Mouse (Mus musculus) liver, embryonic 13.5 days (tissue): ENCODE results near the gene Rhbdl1. TPM values are rescaled to one million over a fixed set of nuclear protein-coding genes. Genes with fewer than 3 reads are reported as not detected.
"Not testable (repeated sequence)": the region's sequence is repeated elsewhere in the genome, so short reads cannot be mapped to it uniquely, and the experiment has no call there.

ENCODE experiments used
- ATAC-seq: fragments of 200-750 bp; cut with Nextera tagmentation; 2 replicates; pipeline ENCODE4 v1.8.0; 2017; ENCODE audit warnings: low read depth, mild to moderate bottlenecking, moderate number of reproducible peaks, moderate library complexity
- DNase-seq: peaks from one replicate; pipeline ENCODE4 v3.0.0; 2022
- H3K27ac ChIP-seq: fragments of 300-500 bp; sonication (generic); 2 replicates; pipeline ENCODE4 v1.5.1; 2015; ENCODE audit warnings: moderate library complexity, mild to moderate bottlenecking, inconsistent platforms
- H3K27me3 ChIP-seq: fragments of 300-500 bp; sonication (generic); 2 replicates; pipeline ENCODE4 v1.6.1; 2015; ENCODE audit warnings: mild to moderate bottlenecking, inconsistent platforms
- H3K36me3 ChIP-seq: fragments of 300-500 bp; sonication (generic); 2 replicates; pipeline ENCODE4 v1.6.1; 2015; ENCODE audit warnings: mild to moderate bottlenecking, inconsistent platforms
- H3K4me1 ChIP-seq: fragments of 300-500 bp; sonication (generic); replicated peaks from 2 replicates; pipeline ENCODE4 v1.6.1; 2015; ENCODE audit warnings: inconsistent platforms
- H3K4me2 ChIP-seq: fragments of 300-500 bp; sonication (generic); 2 replicates; pipeline ENCODE4 v1.6.1; 2015; ENCODE audit warnings: inconsistent platforms, mild to moderate bottlenecking, moderate library complexity
- H3K4me3 ChIP-seq: fragments of 300-500 bp; sonication (generic); replicated peaks from 2 replicates; pipeline ENCODE4 v1.5.1; 2015; ENCODE audit warnings: mild to moderate bottlenecking, inconsistent platforms
- H3K9ac ChIP-seq: fragments of 300-500 bp; sonication (generic); 2 replicates; pipeline ENCODE4 v1.6.1; 2015; ENCODE audit warnings: mild to moderate bottlenecking, inconsistent platforms
- H3K9me3 ChIP-seq: fragments of 300-500 bp; sonication (generic); replicated peaks from 2 replicates; pipeline ENCODE4 v1.6.1; 2016; ENCODE audit warnings: inconsistent platforms
- WGBS: fragments of 180-500 bp; shearing (Covaris S2); methylation state at CpG from one replicate; pipeline ENCODE4 v1.1.7; 2015; ENCODE audit not compliant: insufficient replicate concordance; 5-methylcytosine and 5-hydroxymethylcytosine counted together
- polyA plus RNA-seq: library from polyadenylated mRNA; unstranded; fragments of >200 nt; fragmentation: Nextera tagmentation; extraction: Ambion mirVana; gene quantifications from 2 replicates; pipeline ENCODE4 v1.2.1, GENCODE M21; 2015

The Rhbdl1 gene
- polyA plus RNA-seq, 1 experiment from 2014 or later, result 0.30 TPM

- Histone ChIP-seq H3K36me3 (peaks cover 27% of the 10 kb centered on the region), H3K9me3 (no peaks in the 10 kb centered on the region), H3K9ac (no peak overlapping the region), H3K4me3 (no peak overlapping the region), H3K27ac (no peak overlapping the region), H3K4me1 (peaks cover 75% of the 10 kb centered on the region), H3K4me2 (no peak overlapping the region), H3K27me3 (no peaks in the 10 kb centered on the region)
- WGBS, result 88% methylated on average over 19 of the region's 19 CpGs
- ATAC-seq (no peak), DNase-seq (no peak)
Measured at GRCm38 (mm10) chr17:25878611-25879180, 41.6 kb upstream of the Rhbdl1 start.

DNA sequence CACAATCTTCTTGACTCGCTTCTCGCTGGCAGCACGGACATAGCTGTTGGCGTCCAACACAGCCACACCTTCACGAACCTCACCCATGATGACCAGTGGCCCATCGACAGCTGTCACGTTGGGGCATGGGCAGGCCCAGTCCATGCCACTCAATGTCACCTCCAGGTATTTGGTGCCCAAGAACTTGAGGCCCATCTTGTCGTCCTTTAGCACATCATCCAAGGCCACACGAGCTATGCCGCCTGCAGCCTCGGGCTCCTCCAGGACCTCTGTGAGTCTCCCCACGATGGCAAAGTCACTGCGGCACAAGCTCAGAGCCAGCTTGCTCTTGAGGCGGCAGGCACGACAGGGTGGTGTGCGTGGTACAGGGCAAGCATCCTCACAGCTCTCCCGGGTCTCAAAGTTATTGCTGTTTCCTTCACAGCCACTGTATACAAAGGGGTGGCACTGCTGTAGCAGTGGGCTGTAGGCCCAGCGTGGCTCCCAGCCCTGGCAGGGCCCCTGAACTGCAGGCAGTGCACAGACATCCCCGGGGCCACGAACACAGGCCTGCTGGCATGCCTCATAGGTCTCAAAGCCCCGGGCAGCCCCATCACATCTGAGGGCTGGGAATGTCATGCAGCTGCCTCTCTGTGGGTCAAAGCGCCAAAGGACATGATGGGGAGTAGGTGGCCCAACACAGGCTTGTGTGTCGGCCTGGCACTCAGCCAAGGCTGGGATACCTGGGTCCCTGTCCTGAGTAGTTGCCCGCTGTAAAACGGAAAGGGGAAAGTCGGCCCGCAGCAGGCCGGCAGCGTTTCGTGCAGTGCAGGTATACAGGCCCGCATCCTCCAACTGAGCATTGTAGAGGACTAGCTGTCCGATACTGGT is 40.9 kb upstream of the Rhbdl1 start:
- Histone ChIP-seq H3K27ac (no peak overlapping the region), H3K9ac (no peak overlapping the region), H3K36me3 (peaks cover 20% of the 10 kb centered on the region), H3K4me2 (no peak overlapping the region), H3K27me3 (no peaks in the 10 kb centered on the region), H3K4me3 (no peak overlapping the region), H3K4me1 (peaks cover 74% of the 10 kb centered on the region), H3K9me3 (no peaks in the 10 kb centered on the region)
- ATAC-seq (no peak), DNase-seq (no peak)
- WGBS, result 89% methylated on average over 32 of the region's 32 CpGs

GRCm38 (mm10) chr17:25877025-25877424 is 39.9 kb upstream of the Rhbdl1 start:
- DNase-seq (no peak), ATAC-seq (no peak)
- Histone ChIP-seq H3K27ac (no peak overlapping the region; the same call in 1 of the 2 replicates), H3K36me3 (peaks cover 17% of the 10 kb centered on the region), H3K4me2 (peak overlapping the region; percentile 93), H3K4me1 (peaks cover 65% of the 10 kb centered on the region), H3K4me3 (0 out of 2 replicates have a peak overlapping the region, but pooled peaks have one; percentile 84), H3K27me3 (no peaks in the 10 kb centered on the region), H3K9me3 (no peaks in the 10 kb centered on the region), H3K9ac (peak overlapping the region; percentile 83)
- 82% methylated on average over 3 of the region's 3 CpGs for WGBS

- Histone ChIP-seq H3K9me3 (no peaks in the 10 kb centered on the region), H3K4me3 (peak overlapping the region; percentile 84), H3K27me3 (no peaks in the 10 kb centered on the region), H3K27ac (peak overlapping the region; percentile 91), H3K4me1 (peaks cover 59% of the 10 kb centered on the region), H3K4me2 (peak overlapping the region; percentile 93), H3K36me3 (peaks cover 17% of the 10 kb centered on the region), H3K9ac (peak overlapping the region; percentile 83)
- DNase-seq (no peak), ATAC-seq (no peak)
- WGBS, result 60% methylated on average over 10 of the region's 10 CpGs
Measured at GRCm38 (mm10) chr17:25876347-25876915, 39.3 kb upstream of the Rhbdl1 start.

- H3K4me2 ChIP-seq, result peak overlapping the region; percentile 93
- peaks cover 17% of the 10 kb centered on the region for H3K36me3 ChIP-seq
- DNase-seq (peak; percentile 84), ATAC-seq (peak; percentile 85)
- peak overlapping the region; percentile 84 for H3K4me3 ChIP-seq
- WGBS, result 1% methylated on average over 59 of the region's 59 CpGs
- H3K27me3 ChIP-seq, result no peaks in the 10 kb centered on the region
- H3K27ac ChIP-seq, result peak overlapping the region; percentile 91
- H3K4me1 ChIP-seq, result peaks cover 49% of the 10 kb centered on the region
- H3K9me3 ChIP-seq, result no peaks in the 10 kb centered on the region
- peak overlapping the region; percentile 83 for H3K9ac ChIP-seq
Measured at GRCm38 (mm10) chr17:25875171-25876136, 38.4 kb upstream of the Rhbdl1 start.

- ATAC-seq (peak; percentile 66), DNase-seq (peak; percentile 84)
- Histone ChIP-seq H3K9ac (peak within 1 kb of the TSS; percentile 83), H3K4me3 (peak within 1 kb of the TSS; percentile 84), H3K27me3 (no peaks in the 10 kb centered on the region), H3K4me2 (peak within 1 kb of the TSS; percentile 93), H3K36me3 (peaks cover 17% of the 10 kb centered on the region), H3K27ac (peak within 1 kb of the TSS; percentile 91), H3K9me3 (no peaks in the 10 kb centered on the region), H3K4me1 (peaks cover 43% of the 10 kb centered on the region)
- WGBS, result 1% methylated on average over 25 of the region's 25 CpGs
Measured at GRCm38 (mm10) chr17:25874721-25875170, 37.7 kb upstream of the Rhbdl1 start, which contains the start of gene Mettl26. Mettl26 (plus strand) TSS chr17:25875074.

GRCm38 (mm10) chr17:25874148-25874720 is 37.1 kb upstream of the Rhbdl1 start:
- H3K27ac ChIP-seq, result peak overlapping the region; percentile 91
- WGBS, result 10% methylated on average over 14 of the region's 14 CpGs
- peak overlapping the region; percentile 83 for H3K9ac ChIP-seq
- peak overlapping the region; percentile 93 for H3K4me2 ChIP-seq
- peaks cover 17% of the 10 kb centered on the region for H3K36me3 ChIP-seq
- peaks cover 38% of the 10 kb centered on the region for H3K4me1 ChIP-seq
- no peaks in the 10 kb centered on the region for H3K27me3 ChIP-seq
- H3K4me3 ChIP-seq, result peak overlapping the region; percentile 84
- ATAC-seq, result no peak
- H3K9me3 ChIP-seq, result no peaks in the 10 kb centered on the region
- DNase-seq, result no peak

DNA sequence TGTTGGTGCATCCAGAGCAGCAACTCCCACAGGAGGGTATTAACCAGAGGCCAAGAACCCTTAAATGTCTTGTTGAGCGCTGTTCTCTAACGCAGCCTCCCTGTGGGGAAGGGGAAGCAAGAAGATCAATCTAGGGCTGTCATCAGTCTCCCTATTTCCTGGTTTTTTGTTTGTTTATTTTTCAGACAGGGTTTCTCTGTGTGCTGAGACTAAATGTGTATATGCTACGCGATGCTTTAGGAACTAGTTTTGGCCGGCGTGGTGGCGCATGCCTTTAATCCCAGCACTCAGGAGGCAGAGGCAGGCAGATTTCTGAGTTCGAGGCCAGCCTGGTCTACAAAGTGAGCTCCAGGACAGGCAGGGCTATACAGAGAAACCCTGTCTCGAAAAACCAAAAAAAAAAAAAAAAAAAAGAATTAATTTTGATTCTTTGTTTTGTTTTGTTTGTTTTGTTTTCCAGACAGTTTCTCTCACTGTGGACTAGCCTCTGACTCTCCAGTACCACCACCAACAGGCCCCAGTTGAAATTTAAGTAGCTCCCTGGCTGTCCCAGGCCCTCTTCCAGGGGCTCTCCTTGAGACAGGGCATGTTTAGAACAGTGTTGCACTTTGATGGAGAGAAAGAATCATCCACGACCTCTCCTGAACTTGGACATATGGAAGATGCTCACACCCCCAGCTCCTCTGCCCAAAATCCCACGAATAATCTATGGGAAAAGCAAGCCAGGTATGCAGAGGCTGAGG is 36.5 kb upstream of the Rhbdl1 start:
- no peak for ATAC-seq
- Histone ChIP-seq H3K36me3 (peaks cover 11% of the 10 kb centered on the region), H3K27me3 (no peaks in the 10 kb centered on the region), H3K4me3 (peak overlapping the region; percentile 84), H3K4me2 (peak overlapping the region; percentile 93), H3K9me3 (no peaks in the 10 kb centered on the region), H3K4me1 (peaks cover 40% of the 10 kb centered on the region), H3K9ac (peak overlapping the region; percentile 83), H3K27ac (no peak overlapping the region; the same call in 1 of the 2 replicates)
- WGBS, result 73% methylated on average over 11 of the region's 11 CpGs
- DNase-seq, result no peak

GRCm38 (mm10) chr17:25872676-25873075 is 35.6 kb upstream of the Rhbdl1 start:
- no peak overlapping the region for H3K4me3 ChIP-seq
- no peaks in the 10 kb centered on the region for H3K27me3 ChIP-seq
- no peaks in the 10 kb centered on the region for H3K9me3 ChIP-seq
- H3K27ac ChIP-seq, result no peak overlapping the region
- no peak for ATAC-seq
- WGBS, result 69% methylated on average over 3 of the region's 3 CpGs
- peaks cover 44% of the 10 kb centered on the region for H3K4me1 ChIP-seq
- peaks cover 2% of the 10 kb centered on the region for H3K36me3 ChIP-seq
- no peak overlapping the region for H3K4me2 ChIP-seq
- no peak for DNase-seq
- H3K9ac ChIP-seq, result no peak overlapping the region

DNA sequence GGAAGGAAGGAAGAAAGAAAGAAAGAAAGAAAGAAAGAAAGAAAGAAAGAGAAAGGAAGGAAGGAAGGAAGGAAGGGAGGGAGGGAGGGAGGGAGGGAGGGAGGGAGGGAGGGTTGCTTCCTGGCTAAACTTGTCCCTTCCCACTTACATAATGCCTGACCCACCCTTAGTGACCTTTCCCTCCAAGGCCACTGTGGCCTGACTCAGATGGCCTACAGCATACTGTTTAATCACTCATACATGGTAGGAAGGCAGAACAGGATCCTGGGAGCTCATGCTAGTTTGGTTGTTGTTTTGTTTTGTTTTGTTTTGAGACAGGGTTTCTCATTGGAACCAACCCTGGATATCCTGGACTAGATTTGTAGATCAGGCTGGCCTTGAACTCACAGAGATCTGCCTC is 34.5 kb upstream of the Rhbdl1 start:
- not testable (repeated sequence) for H3K4me3 ChIP-seq, H3K36me3 ChIP-seq

More for the DNA sequence above, 34.5 kb upstream of the Rhbdl1 start:
- ATAC-seq, H3K4me2 ChIP-seq, DNase-seq, H3K9me3 ChIP-seq, H3K9ac ChIP-seq, H3K27me3 ChIP-seq, H3K27ac ChIP-seq: not testable (repeated sequence)
- peaks cover 47% of the 10 kb centered on the region for H3K4me1 ChIP-seq
